Mouse (Mus musculus) midbrain, embryonic 10.5 days (tissue): ENCODE results near the gene Nr4a2. TPM values are rescaled to one million over a fixed set of nuclear protein-coding genes. Genes with fewer than 3 reads are reported as not detected.

Experiments
- DNase-seq: peaks from one replicate; pipeline ENCODE4 v3.0.0-alpha.2; 2017; ENCODE audit warnings: low spot score
- H3K27ac ChIP-seq: fragments of 300-500 bp; sonication (generic); replicated peaks from 2 replicates; pipeline ENCODE4 v1.5.1; 2016; ENCODE audit warnings: mild to moderate bottlenecking
- H3K27me3 ChIP-seq: fragments of 300-500 bp; sonication (generic); 2 replicates; pipeline ENCODE4 v1.6.1; 2016; ENCODE audit warnings: low read depth, mild to moderate bottlenecking; ENCODE audit not compliant: poor library complexity, severe bottlenecking
- H3K36me3 ChIP-seq: fragments of 300-500 bp; sonication (generic); 2 replicates; pipeline ENCODE4 v1.6.1; 2016; ENCODE audit warnings: mild to moderate bottlenecking, moderate library complexity
- H3K4me1 ChIP-seq: fragments of 300-500 bp; sonication (generic); 2 replicates; pipeline ENCODE4 v1.6.1; 2016
- H3K4me3 ChIP-seq: fragments of 300-500 bp; sonication (generic); 2 replicates; pipeline ENCODE4 v1.5.1; 2016; ENCODE audit warnings: mild to moderate bottlenecking, moderate library complexity
- H3K9me3 ChIP-seq: fragments of 300-500 bp; sonication (generic); replicated peaks from 2 replicates; pipeline ENCODE4 v1.6.1; 2016; ENCODE audit warnings: mild to moderate bottlenecking
- WGBS: fragments of 180-500 bp; shearing (Covaris S2); methylation state at CpG from one replicate; pipeline ENCODE4 v1.1.7; 2016; 5-methylcytosine and 5-hydroxymethylcytosine counted together
- polyA plus RNA-seq: library from polyadenylated mRNA; unstranded; fragments of >200 nt; fragmentation: Nextera tagmentation; extraction: Ambion mirVana; gene quantifications from 2 replicates; pipeline ENCODE4 v1.2.1, GENCODE M21; 2016

The Nr4a2 gene
- polyA plus RNA-seq, 1 experiment from 2014 or later: 6.9 TPM

DNA sequence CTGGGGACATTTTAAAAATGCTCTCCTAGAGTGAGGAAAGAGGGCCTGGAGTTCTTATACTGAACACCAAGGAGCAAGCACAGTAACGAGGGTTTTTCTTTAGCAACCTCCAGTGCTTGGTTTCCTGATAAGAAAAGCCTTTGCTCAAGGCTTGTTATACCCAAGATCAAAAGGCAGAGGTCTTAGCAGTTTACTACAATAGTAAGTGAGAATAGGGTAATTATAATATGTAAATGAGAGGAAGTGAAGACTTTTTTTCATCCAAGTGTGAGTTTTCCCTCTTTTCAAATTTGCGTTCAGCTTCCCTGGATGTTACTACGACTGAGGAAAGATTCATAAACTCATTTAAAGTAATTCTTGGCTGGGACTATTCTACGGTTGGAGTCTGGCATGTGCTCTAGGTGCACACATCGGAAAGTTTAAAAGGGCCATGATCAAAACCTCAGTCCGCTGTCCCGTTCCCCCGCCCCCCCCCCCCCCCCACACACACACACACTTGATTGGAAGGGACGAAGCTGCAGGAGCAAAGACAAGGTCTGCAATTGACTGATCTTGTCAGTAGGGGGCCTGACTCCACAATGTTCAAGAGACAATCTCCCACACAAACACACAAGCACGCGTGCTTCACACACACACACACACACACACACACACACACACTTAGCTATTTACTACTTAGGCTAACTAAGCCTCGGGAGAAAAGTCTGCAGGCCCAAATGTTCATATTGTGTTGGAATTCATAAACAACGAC lies 6.4 kb downstream of the Nr4a2 start:
- H3K9me3 ChIP-seq: no peaks in the 10 kb centered on the region
- DNase-seq: peak; percentile 66
- peak overlapping the region; percentile 92 for H3K4me3 ChIP-seq
- H3K27me3 ChIP-seq: peaks cover 43% of the 10 kb centered on the region
- 0 out of 2 replicates have a peak, but pooled peaks cover 4% of the 10 kb centered on the region for H3K36me3 ChIP-seq
- peaks cover 54% of the 10 kb centered on the region for H3K4me1 ChIP-seq
- WGBS: 4% methylated on average over 13 of the region's 13 CpGs
- peak overlapping the region; percentile 85 for H3K27ac ChIP-seq

DNA sequence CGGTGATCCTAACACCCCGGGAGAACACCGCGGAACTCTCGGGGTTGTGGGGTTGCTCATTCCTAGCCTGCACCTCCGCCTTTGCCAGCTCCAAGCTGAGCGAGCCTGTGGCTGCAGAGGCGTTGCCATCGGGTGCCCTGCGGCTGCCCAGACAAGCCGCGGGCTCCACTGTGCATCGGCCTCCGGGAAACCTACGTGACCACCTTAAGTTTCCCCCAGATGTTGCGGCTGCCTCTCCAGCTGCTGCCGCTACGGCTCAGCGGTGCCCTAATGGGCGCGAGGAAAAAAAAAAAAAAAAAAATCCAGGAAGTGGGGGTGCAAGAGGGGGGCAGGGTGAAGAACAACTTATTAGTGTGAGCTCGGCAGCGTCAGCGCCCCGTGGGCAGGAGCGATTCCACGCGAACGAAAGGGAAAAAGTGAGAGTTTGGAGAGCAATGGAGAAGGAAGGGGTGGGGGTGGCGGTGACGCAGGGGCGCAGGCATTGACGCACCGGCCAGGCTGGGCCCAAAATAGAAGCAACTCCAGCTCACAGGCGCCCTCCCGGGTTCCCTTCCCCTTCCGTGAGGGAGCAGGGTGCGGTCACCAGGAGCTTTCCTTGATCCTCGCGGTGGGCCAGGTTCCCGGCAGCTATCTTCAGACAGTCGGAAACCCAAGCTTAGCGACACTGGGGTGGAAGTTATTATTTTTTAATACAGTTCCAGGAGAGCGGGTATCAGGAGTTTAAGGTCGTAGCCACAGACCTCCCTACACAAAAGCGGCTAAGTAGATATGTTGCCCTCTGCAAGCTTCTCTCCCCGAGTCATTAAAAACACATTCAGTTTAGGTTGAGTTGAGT lies 7.2 kb downstream of the Nr4a2 start:
- peak overlapping the region; percentile 92 for H3K4me3 ChIP-seq
- peaks cover 49% of the 10 kb centered on the region for H3K27me3 ChIP-seq
- peak; percentile 79 for DNase-seq
- under 1% methylated on average over 47 of the region's 47 CpGs for WGBS
- peaks cover 59% of the 10 kb centered on the region for H3K4me1 ChIP-seq
- H3K36me3 ChIP-seq: 0 out of 2 replicates have a peak, but pooled peaks cover 4% of the 10 kb centered on the region
- H3K27ac ChIP-seq: peak overlapping the region; percentile 85
- 0 out of 2 replicates have a peak, but pooled peaks cover 3% of the 10 kb centered on the region for H3K9me3 ChIP-seq

GRCm38 (mm10) chr2:57115864-57116365 lies 7.9 kb downstream of the Nr4a2 start:
- H3K4me1 ChIP-seq: peaks cover 60% of the 10 kb centered on the region
- no peaks in the 10 kb centered on the region for H3K36me3 ChIP-seq
- 0 out of 2 replicates have a peak, but pooled peaks cover 3% of the 10 kb centered on the region for H3K9me3 ChIP-seq
- under 1% methylated on average over 18 of the region's 28 CpGs for WGBS
- peaks cover 49% of the 10 kb centered on the region for H3K27me3 ChIP-seq
- peak overlapping the region; percentile 92 for H3K4me3 ChIP-seq
- H3K27ac ChIP-seq: peak overlapping the region; percentile 85
- peak; percentile 68 for DNase-seq

- Histone ChIP-seq H3K36me3 (no peaks in the 10 kb centered on the region), H3K4me3 (peak overlapping the region; percentile 92), H3K27me3 (peaks cover 55% of the 10 kb centered on the region), H3K27ac (peak overlapping the region; percentile 85), H3K9me3 (0 out of 2 replicates have a peak, but pooled peaks cover 3% of the 10 kb centered on the region), H3K4me1 (peaks cover 63% of the 10 kb centered on the region)
- under 1% methylated on average over 25 of the region's 25 CpGs for WGBS
- peak; percentile 44 for DNase-seq
Observed at GRCm38 (mm10) chr2:57115181-57115863, 8.5 kb downstream of the Nr4a2 start.

- Histone ChIP-seq H3K27me3 (peaks cover 64% of the 10 kb centered on the region), H3K9me3 (0 out of 2 replicates have a peak, but pooled peaks cover 3% of the 10 kb centered on the region), H3K4me3 (peak overlapping the region; percentile 92), H3K36me3 (no peaks in the 10 kb centered on the region), H3K27ac (peak overlapping the region; percentile 85), H3K4me1 (peaks cover 72% of the 10 kb centered on the region)
- under 1% methylated on average over 87 of the region's 88 CpGs for WGBS
- peak; percentile 85 for DNase-seq
Observed at GRCm38 (mm10) chr2:57114211-57115151, 9.3 kb downstream of the Nr4a2 start.

DNA sequence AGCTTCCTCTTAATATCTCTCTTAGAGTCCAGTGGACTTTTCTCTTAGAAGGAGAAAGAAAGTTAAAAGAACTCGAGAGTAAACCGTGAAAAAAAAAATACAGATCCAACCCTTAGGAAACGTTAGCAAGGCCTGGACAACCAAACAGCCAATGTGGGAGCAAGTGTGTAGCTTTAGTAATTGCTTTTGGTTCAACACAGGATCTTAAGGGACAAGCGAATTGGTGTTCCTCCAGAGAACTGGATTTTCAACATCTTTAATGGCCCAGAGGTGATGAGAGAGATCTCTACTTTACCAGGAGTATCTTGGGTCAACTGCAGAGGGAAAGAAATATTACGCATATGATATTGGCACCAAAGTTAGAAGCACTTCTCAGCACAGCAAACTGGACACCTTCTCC lies 10.4 kb downstream of the Nr4a2 start:
- no peak overlapping the region for H3K27ac ChIP-seq
- whole genome bisulfite sequencing: 9% methylated on average over 5 of the region's 5 CpGs
- H3K36me3 ChIP-seq: no peaks in the 10 kb centered on the region
- DNase-seq: no peak
- peak overlapping the region; percentile 92 for H3K4me3 ChIP-seq
- H3K4me1 ChIP-seq: peaks cover 78% of the 10 kb centered on the region
- 0 out of 2 replicates have a peak, but pooled peaks cover 3% of the 10 kb centered on the region for H3K9me3 ChIP-seq
- peaks cover 74% of the 10 kb centered on the region for H3K27me3 ChIP-seq

DNA sequence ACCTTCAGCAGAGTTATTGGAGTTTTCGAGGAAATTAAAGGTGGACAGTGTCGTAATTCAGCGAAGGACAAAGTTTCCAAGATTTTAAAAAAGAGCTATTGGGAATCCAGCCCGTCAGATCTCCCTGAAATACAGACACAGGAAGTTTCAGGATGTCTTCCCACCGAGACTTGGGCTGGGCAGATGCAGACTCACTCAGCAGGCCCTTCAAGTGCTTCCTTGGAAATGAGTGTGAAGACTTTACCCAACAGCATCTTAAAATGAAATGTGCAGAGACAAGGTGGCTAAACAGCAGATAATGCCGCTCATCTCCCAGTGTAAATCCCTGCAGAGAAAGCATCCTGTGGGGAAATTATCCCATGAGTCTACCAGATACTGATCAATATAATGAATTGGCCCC lies 10.9 kb downstream of the Nr4a2 start:
- H3K27ac ChIP-seq: no peak overlapping the region
- 9% methylated on average over 6 of the region's 6 CpGs for WGBS
- H3K27me3 ChIP-seq: peaks cover 79% of the 10 kb centered on the region
- no peaks in the 10 kb centered on the region for H3K36me3 ChIP-seq
- peak; percentile 16 for DNase-seq
- peak overlapping the region; percentile 92 for H3K4me3 ChIP-seq
- 0 out of 2 replicates have a peak, but pooled peaks cover 3% of the 10 kb centered on the region for H3K9me3 ChIP-seq
- H3K4me1 ChIP-seq: peaks cover 77% of the 10 kb centered on the region

DNA sequence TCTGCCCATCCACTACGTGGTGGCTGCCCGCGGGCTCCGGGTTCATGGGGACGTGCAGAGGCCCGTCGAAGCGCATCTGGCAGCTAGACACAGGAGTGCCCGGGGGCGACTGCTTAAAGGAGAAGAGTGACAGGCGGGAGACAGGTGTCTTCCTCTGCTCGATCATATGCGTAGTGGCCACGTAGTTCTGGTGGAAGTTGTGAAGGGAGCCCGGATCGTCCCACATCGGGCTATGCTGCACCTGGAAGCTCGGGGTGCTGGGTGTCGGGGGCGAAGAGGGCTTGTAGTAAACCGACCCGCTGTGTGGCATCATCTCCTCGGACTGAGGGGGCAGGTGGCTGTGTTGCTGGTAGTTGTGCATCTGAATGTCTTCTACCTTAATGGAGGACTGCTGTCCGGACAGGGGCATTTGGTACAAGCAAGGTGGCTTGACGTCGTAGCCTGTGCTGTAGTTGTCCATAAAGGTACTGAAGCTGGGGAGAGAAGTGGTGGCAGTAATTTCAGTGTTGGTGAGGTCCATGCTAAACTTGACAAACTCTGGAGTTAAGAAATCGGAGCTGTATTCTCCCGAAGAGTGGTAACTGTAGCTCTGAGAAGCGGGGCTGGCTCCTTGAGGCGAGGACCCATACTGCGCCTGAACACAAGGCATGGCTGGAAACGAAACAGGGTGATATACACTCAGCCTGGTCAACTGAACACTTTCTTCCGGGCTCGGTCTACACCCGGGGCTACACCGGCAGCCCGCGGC lies 11.8 kb downstream of the Nr4a2 start:
- Histone ChIP-seq H3K27me3 (peaks cover 89% of the 10 kb centered on the region), H3K4me3 (peak overlapping the region; percentile 92)
- 2% methylated on average over 38 of the region's 38 CpGs for WGBS

GRCm38 (mm10) chr2:57111011-57111790 lies 12.6 kb downstream of the Nr4a2 start:
- H3K4me3 ChIP-seq: peak overlapping the region; percentile 92
- no peak overlapping the region for H3K27ac ChIP-seq
- H3K36me3 ChIP-seq: no peaks in the 10 kb centered on the region
- peaks cover 60% of the 10 kb centered on the region for H3K4me1 ChIP-seq
- H3K9me3 ChIP-seq: 0 out of 2 replicates have a peak, but pooled peaks cover 3% of the 10 kb centered on the region
- H3K27me3 ChIP-seq: peaks cover 96% of the 10 kb centered on the region
- WGBS: 1% methylated on average over 39 of the region's 39 CpGs
- DNase-seq: peak; percentile 43

More for the DNA sequence above, 11.8 kb downstream of the Nr4a2 start:
- DNase-seq: peak; percentile 52
- Histone ChIP-seq H3K9me3 (0 out of 2 replicates have a peak, but pooled peaks cover 3% of the 10 kb centered on the region), H3K4me1 (peaks cover 67% of the 10 kb centered on the region), H3K27ac (no peak overlapping the region), H3K36me3 (no peaks in the 10 kb centered on the region)

DNA sequence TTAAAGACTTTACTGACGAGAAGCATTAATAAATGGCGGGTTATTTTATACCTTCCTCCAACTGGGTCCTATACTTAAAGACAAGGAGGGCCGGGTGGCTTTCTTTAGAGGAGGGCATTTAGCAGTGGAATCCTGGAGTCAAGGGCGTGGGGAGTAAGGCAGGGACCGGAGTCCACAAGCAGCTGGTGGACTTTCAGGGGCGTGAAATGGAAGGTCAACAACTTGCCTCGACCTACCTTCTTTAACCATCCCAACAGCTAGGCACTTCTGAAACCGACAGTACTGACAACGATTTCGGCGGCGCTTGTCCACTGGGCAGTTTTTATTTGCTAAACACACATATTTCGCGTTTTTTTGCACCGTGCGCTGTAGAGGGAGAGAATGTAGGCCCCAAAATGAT lies 13.4 kb downstream of the Nr4a2 start:
- H3K27me3 ChIP-seq: peaks cover 98% of the 10 kb centered on the region
- H3K36me3 ChIP-seq: no peaks in the 10 kb centered on the region
- peaks cover 52% of the 10 kb centered on the region for H3K4me1 ChIP-seq
- no peak overlapping the region for H3K27ac ChIP-seq
- WGBS: 5% methylated on average over 16 of the region's 16 CpGs
- DNase-seq: peak; percentile 43
- peak overlapping the region; percentile 17; the same call in 1 of the 2 replicates for H3K4me3 ChIP-seq
- H3K9me3 ChIP-seq: 0 out of 2 replicates have a peak, but pooled peaks cover 3% of the 10 kb centered on the region
